In the genomic region with DNA sequence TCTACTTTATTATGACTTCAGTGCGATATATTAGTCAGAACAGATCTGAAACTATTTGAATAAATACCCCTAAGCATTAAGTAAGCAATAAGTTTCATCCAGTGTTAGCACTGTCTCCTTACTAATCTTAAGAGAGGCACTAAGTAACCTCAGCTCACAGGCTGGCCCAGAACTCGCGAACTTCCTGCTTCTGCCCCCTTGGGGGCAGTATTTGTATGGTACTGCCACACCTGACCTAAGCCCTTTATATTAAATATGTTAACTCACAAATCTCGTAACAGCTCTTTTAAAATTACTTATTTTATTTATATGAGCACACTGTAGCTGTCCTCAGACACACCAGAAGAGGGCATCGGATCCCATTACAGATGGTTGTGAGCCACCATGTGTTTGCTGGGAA, we compare ENCODE assay signal across 16 mouse cellular contexts.
DNase-seq lines count a peak whose midpoint lies in the region; ATAC-seq and TF ChIP-seq lines count a peak whose summit lies in the region.
"Had no signal": no experiment of that assay in that cellular context is flagged by ENCODE, and none has a peak within 500 bp of the region (broad histone marks: within the 10 kb centered on the region; RNA-seq: fewer than 3 reads in every experiment).

No protein-coding gene starts in this region.

- H3K9ac ChIP-seq in liver, postnatal 0 days (replicated peaks): no peak overlapping the region
- H3K9ac ChIP-seq in liver, embryonic 12.5 days: no peak overlapping the region
- H3K9ac ChIP-seq: embryonic facial prominence, embryonic 12.5 days had no signal

- H3K9me3 ChIP-seq in liver, postnatal 0 days (ENCODE audit: low read length): no peaks in the 10 kb centered on the region
- no peaks in the 10 kb centered on the region for H3K9me3 ChIP-seq in liver, embryonic 12.5 days (replicated peaks)
- H3K9me3 ChIP-seq: embryonic facial prominence, embryonic 12.5 days had no signal

- DNase-seq in gastrocnemius, adult 2 months: no peak
- no peak for DNase-seq in gastrocnemius, postnatal 4 days (ENCODE audit: low spot score in 2 of 2)
- DNase-seq in liver, postnatal 0 days: no peak
- peak; percentile 27 for DNase-seq in induced T-regulatory cell, adult 2 months (ENCODE audit: low read depth)
- DNase-seq in frontal cortex, postnatal 10 days (ENCODE audit: low spot score in 2 of 2): no peak
- no peak for DNase-seq in cerebellum, postnatal 36 days
- DNase-seq: B cell, adult 2 months; cerebellum, postnatal 10 days; gastrocnemius, postnatal 36 days; kidney, adult 18-20 months; lung, postnatal 10 days; thymus, postnatal 25 days had no signal

- intact Hi-C loops in gastrocnemius, adult 2 months (cut with DNase I): loop anchor here (2.0 to 10.0 kb wide), 3 partner anchors 71 to 217 kb away; no protein-coding TSS in a partner anchor

- peak; percentile 58 for TF ChIP-seq CTCF in gastrocnemius, adult 2 months (IDR thresholded peaks at IDR 0.05)
- peak; percentile 34 for TF ChIP-seq CTCF in liver, postnatal 0 days (IDR thresholded peaks at IDR 0.05; ENCODE audit: low read depth)

- no peak overlapping the region for H3K4me3 ChIP-seq in gastrocnemius, adult 2 months
- no peak overlapping the region for H3K4me3 ChIP-seq in liver, postnatal 0 days (ENCODE audit: low read depth, low read length)
- H3K4me3 ChIP-seq in liver, embryonic 12.5 days: no peak overlapping the region
- H3K4me3 ChIP-seq: embryonic facial prominence, embryonic 12.5 days; midbrain, embryonic 10.5 days had no signal

- H3K36me3 ChIP-seq in liver, postnatal 0 days (replicated peaks; ENCODE audit: insufficient read depth, low read length): no peaks in the 10 kb centered on the region
- no peaks in the 10 kb centered on the region for H3K36me3 ChIP-seq in liver, embryonic 12.5 days

- ATAC-seq in liver, postnatal 0 days: no peak
- ATAC-seq in liver, embryonic 12.5 days: no peak
- peak; percentile 59 for ATAC-seq in CD4-positive, CD25-positive, alpha-beta regulatory T cell, adult 4 months

- H3K4me2 ChIP-seq in liver, postnatal 0 days (ENCODE audit: low read depth, low read length): no peak overlapping the region
- H3K4me2 ChIP-seq in liver, embryonic 12.5 days: no peak overlapping the region
- H3K4me2 ChIP-seq: embryonic facial prominence, embryonic 12.5 days had no signal

- no peak for TF ChIP-seq EP300 in liver, postnatal 0 days (IDR thresholded peaks at IDR 0.05; ENCODE audit: low read depth)

- no peaks in the 10 kb centered on the region for H3K27me3 ChIP-seq in liver, postnatal 0 days (ENCODE audit: insufficient read depth, low read length)
- no peaks in the 10 kb centered on the region for H3K27me3 ChIP-seq in liver, embryonic 12.5 days (replicated peaks)
- H3K27me3 ChIP-seq: embryonic facial prominence, embryonic 12.5 days had no signal

- no peak overlapping the region for H3K27ac ChIP-seq in gastrocnemius, adult 2 months
- no peak overlapping the region for H3K27ac ChIP-seq in liver, postnatal 0 days (ENCODE audit: low read depth)
- no peak overlapping the region for H3K27ac ChIP-seq in liver, embryonic 12.5 days
- H3K27ac ChIP-seq: embryonic facial prominence, embryonic 12.5 days; midbrain, embryonic 10.5 days had no signal

- WGBS in liver, postnatal 0 days (ENCODE audit: insufficient replicate concordance): 81% methylated on average over 5 of the region's 5 CpGs
- 76% methylated on average over 5 of the region's 5 CpGs for WGBS in liver, embryonic 12.5 days (ENCODE audit: insufficient replicate concordance)

- H3K4me1 ChIP-seq in liver, postnatal 0 days (ENCODE audit: insufficient read depth): no peaks in the 10 kb centered on the region
- H3K4me1 ChIP-seq in liver, embryonic 12.5 days: no peaks in the 10 kb centered on the region
